Mouse (Mus musculus) heart, postnatal 14 days (tissue): ENCODE data around the gene Uqcrh. TPM values are rescaled to one million over a fixed set of nuclear protein-coding genes. Genes with fewer than 3 reads are reported as not detected.

Experiments
- DNase-seq, 2 experiments: peaks; one replicate each; pipeline ENCODE4 v3.0.0; 2021 to 2022
- intact Hi-C: fragments of 180-260 bp; cut with DNase I; formaldehyde crosslinking; loops from one replicate; pipeline ENCODE4 v1.15.1; 2025
- long read RNA-seq, 2 experiments: library from polyadenylated mRNA; stranded (forward); transcript quantifications; one replicate each; pipeline ENCODE4 v2.0.0; 2021
- total RNA-seq, 2 experiments: library from RNA; stranded (reverse); gene quantifications; 2 replicates each; pipeline ENCODE4 v1.2.3; 2021

The Uqcrh gene
- 1,000 to 10,000 TPM; 1,830 to 1,899 TPM for total RNA-seq
- long read RNA-seq, experiment 1, transcript Uqcrh-202 (4 exons, 547 nt), result major isoform, 321 of 342 reads
- long read RNA-seq, experiment 1, partial matches to known transcripts, result 3 of 342 reads
- long read RNA-seq, experiment 1, other reads (novel, unspliced or antisense), result 13 of 342 reads
- long read RNA-seq, experiment 2, transcript Uqcrh-202 (4 exons, 547 nt), result major isoform, 329 of 353 reads
- long read RNA-seq, experiment 2, partial matches to known transcripts, result 1 of 353 reads
- long read RNA-seq, experiment 2, other reads (novel, unspliced or antisense), result 14 of 353 reads

- intact Hi-C loops, result no loop called here
- DNase-seq, result peak; percentile 96
Measured at GRCm38 (mm10) chr4:116074861-116075620, at the start of gene Uqcrh, which contains the start of gene Lrrc41. Gene Uqcrh, minus strand, starts transcription at chr4:116075071. Gene Lrrc41, plus strand, starts transcription at chr4:116075269.

GRCm38 (mm10) chr4:116123602-116124519, 49.0 kb upstream of the Uqcrh start, which contains the start of the genes Rad54l and Pomgnt1:
Gene Rad54l, minus strand, starts transcription at chr4:116123690.
Gene Pomgnt1, plus strand, starts transcription at chr4:116123840.
- intact Hi-C loops, result no loop called here
- peak; percentile 80 to 84 for DNase-seq

- intact Hi-C loops, result no loop called here
- DNase-seq, result no peak
Measured at GRCm38 (mm10) chr4:116122762-116123161, 47.9 kb upstream of the Uqcrh start.

DNA sequence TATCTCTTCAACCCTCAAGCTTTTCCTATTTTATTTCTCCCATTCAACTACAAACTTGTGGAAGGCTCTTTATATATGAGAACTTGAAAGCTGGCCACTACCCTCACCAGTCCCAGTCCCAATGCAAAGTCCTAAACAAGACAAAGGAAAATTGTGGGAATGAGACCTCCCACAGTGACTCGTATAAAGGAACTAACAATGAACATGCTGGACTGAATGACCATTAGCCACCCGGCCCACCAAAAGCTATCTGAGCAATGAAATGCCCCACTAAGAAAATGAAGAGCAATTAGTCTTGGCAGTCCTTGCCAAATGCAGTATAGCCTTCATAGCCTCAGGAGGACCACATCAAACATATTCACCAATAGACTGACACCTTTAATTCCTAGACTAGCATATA, 36.6 kb upstream of the Uqcrh start:
- no peak for DNase-seq
- intact Hi-C loops, result no loop called here

DNA sequence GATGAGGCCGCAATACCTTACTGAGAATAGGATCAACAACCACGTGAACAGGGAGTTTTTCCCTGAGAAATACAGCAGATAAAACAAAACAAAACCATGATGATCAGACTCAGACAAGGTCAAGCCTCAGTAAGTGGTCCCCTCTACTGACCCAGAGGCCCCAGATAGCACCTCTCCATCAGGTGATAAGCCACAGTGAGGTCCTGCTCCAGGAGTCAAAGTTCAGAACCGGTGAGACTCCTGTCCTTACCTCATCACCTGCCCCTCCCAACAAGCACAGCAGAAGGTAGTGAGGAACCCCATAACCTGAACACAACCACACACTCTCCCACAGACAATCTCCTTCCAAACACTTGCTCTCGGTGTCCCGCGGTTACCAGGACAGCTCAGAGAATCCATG, 35.8 kb upstream of the Uqcrh start:
- DNase-seq, result no peak
- intact Hi-C loops, result no loop called here

GRCm38 (mm10) chr4:116105278-116105677, 30.4 kb upstream of the Uqcrh start:
- DNase-seq, result no peak
- intact Hi-C loops, result no loop called here

GRCm38 (mm10) chr4:116100959-116101358, 26.1 kb upstream of the Uqcrh start:
- intact Hi-C loops, result no loop called here
- no peak for DNase-seq

- no peak for DNase-seq
- intact Hi-C loops, result no loop called here
Measured at GRCm38 (mm10) chr4:116097211-116097610, 22.3 kb upstream of the Uqcrh start.

DNA sequence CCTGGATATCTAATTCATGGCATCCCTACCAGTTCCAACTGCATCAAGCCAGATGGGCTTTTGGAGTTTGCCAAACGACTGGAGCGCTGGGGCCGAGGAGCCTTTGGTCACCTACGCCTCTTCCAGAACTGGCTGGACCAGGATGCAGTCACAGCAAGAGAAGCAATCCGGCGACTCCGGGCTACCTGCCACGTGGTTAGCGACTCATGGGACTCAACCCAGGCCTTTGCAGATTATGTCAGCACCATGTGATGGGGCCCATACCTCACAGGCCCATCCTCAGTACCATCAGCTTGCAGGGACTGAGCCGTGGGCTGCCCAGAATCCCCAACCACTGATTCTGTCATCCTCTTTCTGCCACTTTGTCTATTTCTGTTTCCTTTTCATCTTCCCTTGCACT, 21.4 kb upstream of the Uqcrh start:
- intact Hi-C loops, result no loop called here
- DNase-seq, result no peak

GRCm38 (mm10) chr4:116088510-116089249, 13.8 kb upstream of the Uqcrh start:
- intact Hi-C loops, result no loop called here
- DNase-seq, result no peak

GRCm38 (mm10) chr4:116077240-116078095, 2.6 kb upstream of the Uqcrh start:
- DNase-seq, result peak in 1 of 2 experiments; percentile 17
- intact Hi-C loops, result no loop called here

DNA sequence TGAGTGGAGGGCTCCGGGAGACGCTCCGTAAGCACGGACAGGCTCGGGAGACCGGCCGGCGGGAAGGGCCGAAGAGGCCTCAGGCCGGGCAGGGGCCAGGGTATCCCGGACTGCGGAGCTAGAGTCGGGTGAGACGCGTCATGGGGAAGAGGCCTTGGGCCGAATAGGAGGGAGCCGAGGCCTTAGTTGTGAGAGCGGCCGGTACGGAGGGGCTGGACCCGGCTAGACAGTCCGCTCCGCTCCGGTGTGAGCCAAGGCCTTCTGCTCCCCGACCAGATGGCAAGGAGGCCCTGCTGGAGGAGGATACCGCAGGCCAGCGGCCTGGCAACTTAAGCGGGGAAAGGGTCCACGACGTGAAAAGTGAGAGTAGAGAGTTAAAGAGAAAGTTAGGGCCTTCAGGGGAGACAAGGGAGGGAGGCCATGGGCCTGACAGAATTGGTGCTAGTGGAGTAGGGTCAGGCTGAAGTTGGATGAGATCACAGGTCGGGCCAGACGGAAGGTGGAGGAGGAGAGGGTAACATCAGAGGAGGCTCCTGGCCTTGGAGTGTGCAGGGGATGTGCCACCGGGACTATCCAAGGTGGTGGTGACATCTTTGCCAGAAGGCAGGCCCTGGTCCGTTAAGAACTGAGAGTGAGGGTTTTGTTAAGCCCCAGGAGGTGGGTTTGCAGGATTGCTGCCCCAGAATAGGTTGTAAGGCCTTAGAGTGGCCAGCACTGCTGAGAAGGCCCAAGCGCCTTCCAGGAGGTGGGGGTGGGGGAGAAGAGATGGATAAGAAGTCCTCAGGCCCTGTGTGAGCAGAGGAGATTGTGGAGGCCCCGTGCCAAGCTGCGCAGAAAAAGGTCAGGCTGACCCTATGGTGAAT, 1.7 kb upstream of the Uqcrh start:
- peak; percentile 53 for DNase-seq
- intact Hi-C loops, result no loop called here

DNA sequence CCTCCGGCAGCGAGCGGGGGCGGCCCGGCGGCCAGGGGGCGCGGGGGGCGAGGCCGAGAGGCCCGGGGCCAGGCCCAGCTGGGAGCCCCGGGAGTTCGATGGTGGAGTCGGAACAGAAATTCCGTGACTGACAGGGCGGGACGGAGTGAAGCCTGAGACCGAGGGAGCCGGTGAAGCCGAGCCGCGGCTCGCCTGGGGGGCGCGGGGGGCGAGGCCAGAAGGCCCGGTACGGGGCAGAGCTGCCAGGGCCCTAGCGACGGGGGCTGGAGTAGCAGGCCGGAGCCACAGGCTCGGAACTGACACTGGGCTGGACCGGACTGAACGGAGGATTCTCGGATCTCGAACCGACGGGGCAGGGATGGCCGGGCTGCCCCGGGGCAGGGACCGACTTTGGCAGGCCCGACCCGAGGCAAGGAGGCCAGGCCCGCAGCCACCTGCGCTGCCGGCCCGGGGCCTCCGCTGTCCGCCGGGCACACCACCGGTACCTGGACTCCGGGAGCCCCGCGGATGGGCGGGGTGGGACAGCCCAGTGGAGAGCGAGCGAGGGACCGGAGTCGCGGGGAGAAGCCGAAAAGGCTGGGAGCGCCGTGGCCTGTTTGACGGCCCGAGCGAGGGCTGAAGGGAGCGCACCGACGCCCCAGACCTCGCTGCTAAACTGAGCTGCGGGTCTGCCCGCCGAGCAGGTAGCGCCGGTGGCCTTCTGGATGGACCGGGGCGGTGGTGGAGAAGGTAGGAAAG, 929 bp upstream of the Uqcrh start:
- peak; percentile 77 to 83 for DNase-seq
- intact Hi-C loops, result no loop called here

DNA sequence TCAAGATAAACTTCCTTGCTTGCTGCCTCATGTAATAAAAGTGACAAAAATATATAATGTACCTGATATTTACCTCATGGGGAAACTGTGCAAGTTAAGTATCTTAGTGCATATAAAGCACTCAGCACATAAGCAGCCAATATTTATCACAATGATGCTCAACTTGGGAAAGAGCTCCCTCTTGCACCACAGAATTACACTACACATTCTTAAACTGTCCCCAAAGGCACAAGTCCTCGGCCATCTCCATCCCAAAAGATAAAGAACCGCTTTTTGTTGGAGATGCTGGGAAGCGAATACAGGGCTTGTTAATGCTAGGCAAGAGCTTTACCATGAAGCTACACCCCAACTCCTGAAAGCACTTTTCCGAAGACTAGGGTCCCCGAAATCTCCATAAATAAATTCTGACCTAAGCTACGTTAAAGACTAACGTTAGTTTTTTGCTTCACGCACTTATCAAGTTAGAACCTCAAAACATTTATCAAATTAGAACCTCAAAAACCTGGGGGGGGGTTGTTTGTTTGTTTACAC, 661 bp downstream of the Uqcrh start:
- DNase-seq, result no peak
- intact Hi-C loops, result no loop called here

DNA sequence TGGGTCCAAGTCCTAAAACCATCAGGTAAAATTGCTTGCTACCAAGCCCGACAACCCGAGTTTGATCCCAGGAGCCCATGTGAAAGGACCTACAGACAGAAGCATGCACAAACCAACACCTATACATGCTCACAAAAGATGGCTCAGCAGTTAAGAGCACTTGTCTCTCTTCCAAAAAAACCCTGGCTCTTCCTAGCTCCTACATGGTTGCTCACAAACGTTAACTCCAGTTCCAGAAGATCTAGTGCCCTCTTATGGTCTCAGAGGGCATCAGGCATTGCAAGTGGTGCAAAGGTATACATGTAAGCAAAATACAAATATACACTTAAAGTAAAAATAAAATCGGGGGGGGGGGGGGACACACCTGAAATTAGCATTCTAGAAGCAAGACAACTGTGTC, 1.7 kb downstream of the Uqcrh start:
- DNase-seq, result no peak
- intact Hi-C loops, result no loop called here

DNA sequence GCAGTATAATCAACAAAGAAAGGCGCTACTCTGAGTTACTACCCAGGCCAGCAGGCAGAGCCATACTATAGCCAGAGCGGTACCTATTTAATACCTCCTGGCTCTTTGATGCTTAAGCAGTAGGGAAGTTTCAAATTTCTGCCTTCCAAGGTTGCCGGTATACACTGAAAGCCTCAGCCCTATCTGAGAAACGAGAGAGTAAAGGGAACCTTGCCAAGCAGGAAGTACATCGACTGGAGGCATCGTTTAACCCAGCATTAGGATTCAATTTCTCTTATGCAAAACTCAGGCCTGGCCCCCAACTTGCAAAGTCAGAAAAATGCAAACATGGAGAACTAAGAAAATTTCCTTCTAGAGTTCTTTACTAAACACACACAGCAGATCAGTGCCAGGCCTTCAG, 4.8 kb downstream of the Uqcrh start:
- no peak for DNase-seq
- intact Hi-C loops, result loop anchor here (2.0 kb wide), 1 partner anchor 13 kb away; no protein-coding TSS in a partner anchor

DNA sequence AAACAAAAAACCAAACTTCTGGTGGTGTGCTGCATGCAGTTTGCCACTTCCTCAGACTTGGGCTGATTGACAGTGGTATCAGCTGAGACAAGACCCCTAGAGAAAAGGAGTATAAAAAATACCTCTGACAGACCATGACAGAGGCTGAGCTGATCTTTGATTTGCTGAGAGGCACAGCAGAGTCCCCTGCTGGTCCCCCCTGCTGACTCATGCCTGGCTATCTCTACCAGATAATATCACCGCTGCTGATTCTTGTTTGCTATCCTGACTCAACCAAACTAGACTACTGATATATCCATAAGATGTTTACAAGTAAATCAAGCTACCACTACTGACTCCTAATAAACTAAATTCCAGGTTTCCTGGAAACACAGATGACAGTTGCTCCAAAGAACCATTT, 11.0 kb downstream of the Uqcrh start:
- no peak for DNase-seq
- intact Hi-C loops, result no loop called here
